Mouse (Mus musculus) embryonic facial prominence, embryonic 10.5 days (tissue): ENCODE data around the gene Olfr588-ps1. TPM values are rescaled to one million over a fixed set of nuclear protein-coding genes. Genes with fewer than 3 reads are reported as not detected.
"Not testable (repeated sequence)": the region's sequence is repeated elsewhere in the genome, so short reads cannot be mapped to it uniquely, and the experiment has no call there.

Experiments
- DNase-seq: peaks from one replicate; pipeline ENCODE4 v3.0.0-alpha.2; 2017; ENCODE audit warnings: low spot score
- H3K27ac ChIP-seq: fragments of 300-500 bp; sonication (generic); replicated peaks from 2 replicates; pipeline ENCODE4 v1.5.1; 2016; ENCODE audit warnings: mild to moderate bottlenecking
- H3K27me3 ChIP-seq: fragments of 300-500 bp; sonication (generic); replicated peaks from 2 replicates; pipeline ENCODE4 v1.6.1; 2016; ENCODE audit warnings: low read depth, mild to moderate bottlenecking; ENCODE audit not compliant: poor library complexity, severe bottlenecking
- H3K36me3 ChIP-seq: fragments of 300-500 bp; sonication (generic); replicated peaks from 2 replicates; pipeline ENCODE4 v1.6.1; 2016; ENCODE audit warnings: mild to moderate bottlenecking, moderate library complexity
- H3K4me1 ChIP-seq: fragments of 300-500 bp; sonication (generic); 2 replicates; pipeline ENCODE4 v1.6.1; 2016
- H3K4me3 ChIP-seq: fragments of 300-500 bp; sonication (generic); 2 replicates; pipeline ENCODE4 v1.5.1; 2016; ENCODE audit warnings: mild to moderate bottlenecking, moderate library complexity
- H3K9me3 ChIP-seq: fragments of 300-500 bp; sonication (generic); 2 replicates; pipeline ENCODE4 v1.6.1; 2016; ENCODE audit warnings: mild to moderate bottlenecking
- WGBS: fragments of 180-500 bp; shearing (Covaris S2); methylation state at CpG from one replicate; pipeline ENCODE4 v1.1.7; 2016; 5-methylcytosine and 5-hydroxymethylcytosine counted together
- polyA plus RNA-seq: library from polyadenylated mRNA; unstranded; fragments of >200 nt; fragmentation: Nextera tagmentation; extraction: Ambion mirVana; gene quantifications from 2 replicates; pipeline ENCODE4 v1.2.1, GENCODE M21; 2016

Olfr588-ps1 gene
- polyA plus RNA-seq = not detected in 2 replicates

GRCm38 (mm10) chr7:103140579-103140978 is at the start of gene Olfr588-ps1:
Gene Olfr588-ps1, plus strand, starts transcription at chr7:103140879.
- Histone ChIP-seq H3K4me3 (no peak within 1 kb of the TSS), H3K36me3 (no peaks in the 10 kb centered on the region), H3K9me3 (no peaks in the 10 kb centered on the region), H3K4me1 (no peaks in the 10 kb centered on the region), H3K27ac (no peak within 1 kb of the TSS), H3K27me3 (no peaks in the 10 kb centered on the region)
- no peak for DNase-seq
- 93% methylated on average over 1 of the region's 1 CpGs for WGBS

GRCm38 (mm10) chr7:103097420-103097819 is 43.3 kb upstream of the Olfr588-ps1 start, which contains the start of gene Olfr585:
Gene Olfr585, plus strand, starts transcription at chr7:103097720.
- Histone ChIP-seq H3K4me1 (no peaks in the 10 kb centered on the region), H3K27me3 (no peaks in the 10 kb centered on the region), H3K4me3 (no peak within 1 kb of the TSS), H3K36me3 (no peaks in the 10 kb centered on the region), H3K27ac (no peak within 1 kb of the TSS), H3K9me3 (no peaks in the 10 kb centered on the region)
- DNase-seq = no peak
- WGBS = 93% methylated on average over 1 of the region's 1 CpGs

- DNase-seq = peak; percentile 11
- H3K27ac ChIP-seq = no peak overlapping the region
- no peak overlapping the region for H3K4me3 ChIP-seq
- H3K4me1 ChIP-seq = no peaks in the 10 kb centered on the region
- no peaks in the 10 kb centered on the region for H3K36me3 ChIP-seq
- H3K27me3 ChIP-seq = no peaks in the 10 kb centered on the region
- WGBS = 50% methylated on average over 3 of the region's 3 CpGs
- no peaks in the 10 kb centered on the region for H3K9me3 ChIP-seq
Measured at GRCm38 (mm10) chr7:103119406-103119805, 21.3 kb upstream of the Olfr588-ps1 start.

GRCm38 (mm10) chr7:103125538-103125937 is 15.1 kb upstream of the Olfr588-ps1 start, which contains the start of gene Olfr586:
Gene Olfr586, minus strand, starts transcription at chr7:103125638.
- Histone ChIP-seq H3K27me3 (no peaks in the 10 kb centered on the region), H3K4me3 (no peak within 1 kb of the TSS), H3K9me3 (no peaks in the 10 kb centered on the region), H3K4me1 (no peaks in the 10 kb centered on the region), H3K36me3 (no peaks in the 10 kb centered on the region), H3K27ac (no peak within 1 kb of the TSS)
- 91% methylated on average over 3 of the region's 3 CpGs for WGBS
- no peak for DNase-seq

GRCm38 (mm10) chr7:103156256-103156655 is 15.6 kb downstream of the Olfr588-ps1 start, which contains the start of gene Olfr589:
Gene Olfr589, minus strand, starts transcription at chr7:103156356.
- WGBS = 72% methylated on average over 2 of the region's 2 CpGs
- Histone ChIP-seq H3K4me1 (no peaks in the 10 kb centered on the region), H3K9me3 (no peaks in the 10 kb centered on the region), H3K4me3 (no peak within 1 kb of the TSS), H3K36me3 (no peaks in the 10 kb centered on the region), H3K27me3 (no peaks in the 10 kb centered on the region), H3K27ac (no peak within 1 kb of the TSS)
- DNase-seq = no peak

GRCm38 (mm10) chr7:103169697-103170096 is 29.0 kb downstream of the Olfr588-ps1 start:
- H3K4me3 ChIP-seq = no peak overlapping the region
- H3K27me3 ChIP-seq = no peaks in the 10 kb centered on the region
- WGBS = 82% methylated on average over 5 of the region's 5 CpGs
- H3K27ac ChIP-seq = no peak overlapping the region
- no peak for DNase-seq
- no peaks in the 10 kb centered on the region for H3K9me3 ChIP-seq
- no peaks in the 10 kb centered on the region for H3K4me1 ChIP-seq
- H3K36me3 ChIP-seq = no peaks in the 10 kb centered on the region

GRCm38 (mm10) chr7:103178240-103178639 is 37.6 kb downstream of the Olfr588-ps1 start, which contains the start of gene Olfr591:
Gene Olfr591, minus strand, starts transcription at chr7:103178340.
- H3K27ac ChIP-seq = no peak within 1 kb of the TSS
- H3K4me3 ChIP-seq = no peak within 1 kb of the TSS
- no peak for DNase-seq
- peaks cover 8% of the 10 kb centered on the region; the same call in 1 of the 2 replicates for H3K9me3 ChIP-seq
- H3K36me3 ChIP-seq = no peaks in the 10 kb centered on the region
- 79% methylated on average over 1 of the region's 1 CpGs for WGBS
- no peaks in the 10 kb centered on the region for H3K4me1 ChIP-seq
- H3K27me3 ChIP-seq = no peaks in the 10 kb centered on the region

GRCm38 (mm10) chr7:103184503-103184902 is 43.8 kb downstream of the Olfr588-ps1 start, which contains the start of gene Olfr592:
Gene Olfr592, plus strand, starts transcription at chr7:103184803.
- not testable (repeated sequence) for H3K27ac ChIP-seq, DNase-seq, H3K9me3 ChIP-seq, H3K36me3 ChIP-seq, H3K27me3 ChIP-seq, H3K4me3 ChIP-seq, H3K4me1 ChIP-seq
- 78% methylated on average over 1 of the region's 1 CpGs for WGBS

Other genes with a start within 250 kb of the Olfr588-ps1 start
- gene Olfr569, start 250.0 kb upstream of the Olfr588-ps1 start, polyA plus RNA-seq = not detected in 2 replicates
- gene Olfr570, start 246.3 kb upstream of the Olfr588-ps1 start, polyA plus RNA-seq = not detected in 2 replicates
- gene Olfr571, start 223.3 kb upstream of the Olfr588-ps1 start, polyA plus RNA-seq = 0.07 TPM in 1 of 2 replicates, not detected in the other
- not detected in 2 replicates for gene Olfr572, start 216.5 kb upstream of the Olfr588-ps1 start, polyA plus RNA-seq
- gene Olfr573-ps1, start 198.3 kb upstream of the Olfr588-ps1 start, polyA plus RNA-seq = not detected in 2 replicates
- not detected in 2 replicates for gene Olfr574, start 192.4 kb upstream of the Olfr588-ps1 start, polyA plus RNA-seq
- not detected in 2 replicates for gene Olfr575, start 182.1 kb upstream of the Olfr588-ps1 start, polyA plus RNA-seq
- gene Olfr576, start 178.2 kb upstream of the Olfr588-ps1 start, polyA plus RNA-seq = not detected in 2 replicates
- gene Olfr577, start 164.9 kb upstream of the Olfr588-ps1 start, polyA plus RNA-seq = not detected in 2 replicates
- not detected in 2 replicates for gene Olfr578, start 151.6 kb upstream of the Olfr588-ps1 start, polyA plus RNA-seq
- gene Olfr582, start 102.9 kb upstream of the Olfr588-ps1 start, polyA plus RNA-seq = not detected in 2 replicates
- not detected in 2 replicates for gene Olfr583, start 89.6 kb upstream of the Olfr588-ps1 start, polyA plus RNA-seq
- not detected in 2 replicates for gene Olfr584, start 59.0 kb upstream of the Olfr588-ps1 start, polyA plus RNA-seq
- not detected in 2 replicates for gene Olfr585, start 43.2 kb upstream of the Olfr588-ps1 start, polyA plus RNA-seq
- not detected in 2 replicates for gene Olfr586, start 15.2 kb upstream of the Olfr588-ps1 start, polyA plus RNA-seq
- gene Olfr589, start 15.5 kb downstream of the Olfr588-ps1 start, polyA plus RNA-seq = not detected in 2 replicates
- not detected in 2 replicates for gene Olfr591, start 37.5 kb downstream of the Olfr588-ps1 start, polyA plus RNA-seq
- not detected in 2 replicates for gene Olfr592, start 43.9 kb downstream of the Olfr588-ps1 start, polyA plus RNA-seq
- gene Olfr593, start 71.0 kb downstream of the Olfr588-ps1 start, polyA plus RNA-seq = not detected in 2 replicates
- gene Olfr594, start 76.1 kb downstream of the Olfr588-ps1 start, polyA plus RNA-seq = not detected in 2 replicates
- gene Usp17ld, start 111.6 kb downstream of the Olfr588-ps1 start, polyA plus RNA-seq = not detected in 2 replicates
- not detected in 2 replicates for gene Olfr596, start 164.8 kb downstream of the Olfr588-ps1 start, polyA plus RNA-seq
- gene Olfr597, start 175.4 kb downstream of the Olfr588-ps1 start, polyA plus RNA-seq = not detected in 2 replicates
- gene Olfr598, start 182.7 kb downstream of the Olfr588-ps1 start, polyA plus RNA-seq = not detected in 2 replicates
- not detected in 2 replicates for gene Olfr599, start 195.0 kb downstream of the Olfr588-ps1 start, polyA plus RNA-seq
- gene Olfr600, start 208.8 kb downstream of the Olfr588-ps1 start, polyA plus RNA-seq = not detected in 2 replicates
- not detected in 2 replicates for gene Olfr601, start 221.8 kb downstream of the Olfr588-ps1 start, polyA plus RNA-seq
- not detected in 2 replicates for gene Olfr603, start 245.3 kb downstream of the Olfr588-ps1 start, polyA plus RNA-seq